ENCODE assay signal across 25 mouse cellular contexts in the genomic region with DNA sequence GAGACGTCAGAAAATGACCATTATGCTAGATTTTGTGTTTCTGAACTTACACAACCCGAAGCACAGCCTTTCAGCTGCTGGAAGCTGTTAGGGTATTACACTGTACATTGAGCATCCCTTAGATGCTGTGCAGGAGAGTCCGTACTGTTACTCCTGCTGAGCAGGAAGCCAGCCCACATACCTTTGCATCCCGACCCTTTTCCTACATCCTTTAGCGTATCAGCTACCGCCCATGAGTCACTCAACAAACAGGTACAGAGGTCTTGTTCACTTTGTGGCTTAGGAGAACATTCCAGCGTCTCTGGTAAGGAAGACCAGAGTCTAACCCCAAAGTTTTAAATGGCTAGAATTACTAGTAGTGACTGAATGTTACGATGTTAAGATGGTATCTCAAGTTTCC.
"Had no signal": no experiment of that assay in that cellular context is flagged by ENCODE, and none has a peak within 500 bp of the region (broad histone marks: within the 10 kb centered on the region; RNA-seq: fewer than 3 reads in every experiment).

No protein-coding gene starts in this region.

- H3K9me3 ChIP-seq: heart, embryonic 13.5 days; heart, embryonic 15.5 days; hindbrain, embryonic 10.5 days; hindbrain, embryonic 12.5 days; intestine, embryonic 15.5 days; limb, embryonic 10.5 days; limb, embryonic 12.5 days had no signal

- DNase-seq: gastrocnemius, postnatal 14 days; gastrocnemius, postnatal 36 days; heart, adult 11 months; heart, adult 2 months; heart, postnatal 4 days; kidney, adult 18-20 months; kidney, adult 8-10 months; kidney, postnatal 10 days; kidney, postnatal 25 days; kidney, postnatal 4 days; liver had no signal

- ATAC-seq: hindbrain, embryonic 16.5 days; inflammation-experienced regulatory T-cells, adult 6 months; intestine, embryonic 15.5 days; intestine, postnatal 0 days had no signal

- H3K4me2 ChIP-seq: heart, embryonic 11.5 days; heart, embryonic 13.5 days; heart, embryonic 15.5 days; hindbrain, embryonic 12.5 days; hindbrain, embryonic 14.5 days; intestine, embryonic 15.5 days; limb, embryonic 12.5 days had no signal

- H3K9ac ChIP-seq: heart, embryonic 13.5 days; heart, embryonic 15.5 days; hindbrain, embryonic 12.5 days; hindbrain, embryonic 14.5 days; intestine, embryonic 15.5 days; limb, embryonic 12.5 days had no signal

- H3K27ac ChIP-seq: heart, adult 2 months; heart, embryonic 13.5 days; heart, embryonic 15.5 days; hindbrain, embryonic 10.5 days; hindbrain, embryonic 12.5 days; hindbrain, embryonic 14.5 days; intestine, embryonic 15.5 days; layer of hippocampus, adult 2 months; left cerebral cortex, adult 2 months; limb, embryonic 10.5 days; limb, embryonic 12.5 days had no signal

- H3K4me1 ChIP-seq: heart, embryonic 13.5 days; heart, embryonic 15.5 days; hindbrain, embryonic 12.5 days; intestine, embryonic 15.5 days; limb, embryonic 10.5 days; limb, embryonic 12.5 days had no signal

- H3K36me3 ChIP-seq: heart, embryonic 13.5 days; heart, embryonic 15.5 days; hindbrain, embryonic 10.5 days; hindbrain, embryonic 12.5 days; intestine, embryonic 15.5 days; limb, embryonic 10.5 days; limb, embryonic 12.5 days had no signal

- H3K4me3 ChIP-seq: heart, adult 2 months; heart, embryonic 13.5 days; heart, embryonic 15.5 days; hindbrain, embryonic 10.5 days; hindbrain, embryonic 12.5 days; intestine, embryonic 15.5 days; layer of hippocampus, adult 2 months; left cerebral cortex, adult 2 months; limb, embryonic 10.5 days; limb, embryonic 12.5 days had no signal

- H3K27me3 ChIP-seq: heart, embryonic 13.5 days; heart, embryonic 15.5 days; hindbrain, embryonic 12.5 days; intestine, embryonic 15.5 days; limb, embryonic 12.5 days had no signal
